Mouse (Mus musculus) liver, embryonic 14.5 days (tissue): Measurements from ENCODE around the gene Shank1.

Experiments used
- CTCF ChIP-seq: IDR thresholded peaks from 2 replicates; pipeline ENCODE4 v1.5.1; 2016; ENCODE audit warnings: antibody characterized with exemption, low read depth, control low read depth
- EP300 ChIP-seq: IDR thresholded peaks from 2 replicates; pipeline ENCODE4 v1.6.1; 2016; ENCODE audit warnings: antibody characterized with exemption, low read depth

- TF ChIP-seq CTCF (no peak), EP300 (no peak)
Measured at GRCm38 (mm10) chr7:44307261-44308020, 2.6 kb upstream of the Shank1 start.
